Mouse (Mus musculus) myocyte (in vitro differentiated cells): ENCODE data around the gene Rgs14. TPM values are rescaled to one million over a fixed set of nuclear protein-coding genes. Genes with fewer than 3 reads are reported as not detected.

Experiments
- H3K27me3 ChIP-seq: one replicate; pipeline ENCODE4 v1.6.1; 2011; ENCODE audit not compliant: control insufficient read depth, insufficient read depth, insufficient read length
- H3K36me3 ChIP-seq: one replicate; pipeline ENCODE4 v1.6.1; 2011; ENCODE audit not compliant: control insufficient read depth, insufficient read depth
- H3K4me2 ChIP-seq: one replicate; pipeline ENCODE4 v1.6.1; 2011; ENCODE audit warnings: low read depth, control low read depth
- H3K4me3 ChIP-seq: one replicate; pipeline ENCODE4 v1.5.1; 2011; ENCODE audit warnings: mild to moderate bottlenecking, control low read depth, moderate library complexity
- H3K79me2 ChIP-seq: one replicate; pipeline ENCODE4 v1.6.1; 2011; ENCODE audit not compliant: control insufficient read depth, insufficient read depth
- H3ac ChIP-seq: one replicate; pipeline ENCODE4 v1.6.1; 2011; ENCODE audit not compliant: control insufficient read depth, insufficient read length
- CEBPB ChIP-seq: IDR thresholded peaks from 2 replicates; pipeline ENCODE4 v1.6.1; 2011; ENCODE audit warnings: mild to moderate bottlenecking, moderate library complexity; ENCODE audit not compliant: poor library complexity, insufficient read depth, severe bottlenecking
- E2F4 ChIP-seq: IDR thresholded peaks from one replicate; pipeline ENCODE4 v1.6.1; 2011; ENCODE audit warnings: mild to moderate bottlenecking, control low read depth, moderate library complexity; ENCODE audit not compliant: insufficient read depth
- MAX ChIP-seq: IDR thresholded peaks from one replicate; pipeline ENCODE4 v1.6.1; 2011; ENCODE audit warnings: low read depth, mild to moderate bottlenecking, control low read depth
- MYOD1 ChIP-seq, 3 experiments: IDR thresholded peaks; one replicate each; pipeline ENCODE4 v1.6.1; 2011; ENCODE audit warnings: control low read depth in 2 of 3, low read depth in 2 of 3, mild to moderate bottlenecking in 2 of 3, moderate library complexity in 1 of 3; ENCODE audit not compliant: insufficient read length in 2 of 3, control insufficient read depth in 1 of 3
- MYOG ChIP-seq, 3 experiments: IDR thresholded peaks; one replicate each; pipeline ENCODE4 v1.6.1; 2011; ENCODE audit warnings: control low read depth in 2 of 3, low read depth in 2 of 3, mild to moderate bottlenecking in 2 of 3; ENCODE audit not compliant: insufficient read length in 2 of 3, control insufficient read depth in 1 of 3, insufficient read depth in 1 of 3
- POLR2A ChIP-seq: IDR thresholded peaks from one replicate; pipeline ENCODE4 v1.6.1; 2011; ENCODE audit warnings: low read depth, mild to moderate bottlenecking, control low read depth, moderate library complexity; ENCODE audit not compliant: insufficient read length
- POLR2AphosphoS2 ChIP-seq: IDR thresholded peaks from one replicate; pipeline ENCODE4 v1.6.1; 2011; ENCODE audit warnings: low read depth, control low read depth; ENCODE audit not compliant: insufficient read length
- REST ChIP-seq: IDR thresholded peaks from one replicate; pipeline ENCODE4 v1.6.1; 2011; ENCODE audit warnings: mild to moderate bottlenecking, control low read depth, moderate library complexity; ENCODE audit not compliant: insufficient read depth, insufficient read length
- SRF ChIP-seq: IDR thresholded peaks from one replicate; pipeline ENCODE4 v1.6.1; 2011; ENCODE audit warnings: low read depth; ENCODE audit not compliant: control insufficient read depth, insufficient read length
- TCF12 ChIP-seq: IDR thresholded peaks from one replicate; pipeline ENCODE4 v1.6.1; 2011; ENCODE audit warnings: mild to moderate bottlenecking, control low read depth; ENCODE audit not compliant: poor library complexity, insufficient read depth, severe bottlenecking
- TCF3 ChIP-seq: IDR thresholded peaks from one replicate; pipeline ENCODE4 v1.6.1; 2011; ENCODE audit warnings: low read depth, control low read depth; ENCODE audit not compliant: insufficient read length
- USF1 ChIP-seq: IDR thresholded peaks from one replicate; pipeline ENCODE4 v1.6.1; 2011; ENCODE audit warnings: low read depth, mild to moderate bottlenecking, control low read depth, moderate library complexity
- polyA plus RNA-seq: library from polyadenylated mRNA; unstranded; fragments of >200 nt; fragmentation: generic; extraction: Trizol; gene quantifications from one replicate; pipeline ENCODE4 v1.2.1, GENCODE M21; 2012; ENCODE audit warnings: missing spikeins

The Rgs14 gene
- polyA plus RNA-seq, 1 experiment, result 2.3 TPM

DNA sequence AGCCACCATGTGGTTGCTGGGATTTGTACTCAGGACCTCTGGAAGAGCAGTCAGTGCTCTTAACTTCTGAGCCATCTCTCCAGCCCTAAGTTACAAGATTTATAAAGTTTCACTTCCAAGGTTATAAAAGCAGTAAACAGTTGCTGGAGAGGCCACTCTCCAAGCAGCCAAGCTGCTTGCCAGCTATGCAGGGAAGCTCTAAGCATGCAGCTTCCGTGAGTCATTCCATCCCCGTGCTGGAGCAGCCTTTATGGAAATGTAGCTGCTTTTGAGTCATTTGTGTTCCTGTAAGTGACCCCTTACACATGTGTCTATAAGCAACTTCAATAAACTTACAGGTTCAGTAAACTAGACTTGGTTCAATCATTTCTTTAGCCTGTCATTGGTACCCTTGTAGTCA lies 61.0 kb downstream of the Rgs14 start:
- Histone ChIP-seq H3K4me2 (no peak overlapping the region), H3K36me3 (no peaks in the 10 kb centered on the region), H3K27me3 (peaks cover 12% of the 10 kb centered on the region), H3K79me2 (no peaks in the 10 kb centered on the region), H3ac (no peak overlapping the region), H3K4me3 (no peak overlapping the region)
- no peak for TF ChIP-seq E2F4
- no peak for TF ChIP-seq SRF
- TF ChIP-seq POLR2A, result no peak
- TF ChIP-seq POLR2AphosphoS2, result no peak
- TF ChIP-seq TCF3, result no peak
- no peak for TF ChIP-seq REST
- TF ChIP-seq MYOD1 (IDR thresholded peaks at IDR 0.05; ENCODE audit: control insufficient read depth in 1 of 3, insufficient read length in 2 of 3, low read depth in 2 of 3), result no peak
- TF ChIP-seq TCF12, result no peak
- no peak for TF ChIP-seq MAX
- no peak for TF ChIP-seq MYOG (IDR thresholded peaks at IDR 0.05; ENCODE audit: control insufficient read depth in 1 of 3, insufficient read depth in 1 of 3, insufficient read length in 2 of 3, low read depth in 2 of 3)
- TF ChIP-seq USF1, result no peak
- TF ChIP-seq CEBPB, result no peak

DNA sequence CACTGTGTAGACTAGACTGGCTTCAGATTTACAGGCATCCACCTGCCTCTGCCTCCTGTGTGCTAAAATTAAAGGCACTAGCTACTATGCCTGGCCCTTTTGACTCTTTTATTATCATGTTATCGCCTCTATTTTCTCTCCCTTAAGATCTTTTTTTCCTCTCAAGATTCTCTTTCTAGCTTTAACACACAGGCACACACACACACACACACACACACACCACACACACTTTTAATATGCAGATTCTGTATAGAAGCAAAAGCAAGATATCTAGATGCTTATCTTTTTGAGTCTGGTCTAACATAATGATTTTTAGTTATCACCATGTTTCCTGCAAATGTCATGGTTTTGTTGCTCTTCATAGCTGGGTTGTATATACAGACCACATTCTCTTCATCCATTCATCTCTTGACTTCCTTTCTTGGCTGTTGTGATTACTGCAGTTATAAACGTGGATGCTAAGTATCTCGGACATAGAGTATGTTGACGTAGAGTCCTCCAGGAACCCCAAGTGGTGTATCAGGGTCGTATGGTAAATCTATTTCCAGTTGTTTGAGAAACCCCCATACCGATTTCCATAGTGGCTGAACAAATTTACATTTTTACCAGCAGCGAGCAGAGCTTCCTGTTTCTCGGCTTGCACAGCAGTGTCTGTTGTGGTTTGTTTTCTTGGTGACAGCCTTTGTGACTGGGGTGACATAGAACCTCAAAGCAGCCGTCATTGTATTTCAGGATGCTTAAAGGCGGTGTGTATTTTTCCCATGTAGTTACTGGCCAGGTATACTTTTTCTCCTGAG lies 62.6 kb downstream of the Rgs14 start:
- TF ChIP-seq SRF (no peak), MYOD1 (IDR thresholded peaks at IDR 0.05; ENCODE audit: control insufficient read depth in 1 of 3, insufficient read length in 2 of 3, low read depth in 2 of 3) (no peak), MYOG (IDR thresholded peaks at IDR 0.05; ENCODE audit: control insufficient read depth in 1 of 3, insufficient read depth in 1 of 3, insufficient read length in 2 of 3, low read depth in 2 of 3) (no peak)
- no peaks in the 10 kb centered on the region for H3K36me3 ChIP-seq
- no peaks in the 10 kb centered on the region for H3K79me2 ChIP-seq
- H3K4me3 ChIP-seq, result no peak overlapping the region
- no peak overlapping the region for H3ac ChIP-seq
- H3K27me3 ChIP-seq, result peaks cover 2% of the 10 kb centered on the region
- no peak overlapping the region for H3K4me2 ChIP-seq

Other genes with a start within 250 kb of the Rgs14 start
- not detected for gene Gm17617, start 236.2 kb upstream of the Rgs14 start, polyA plus RNA-seq
- 6.6 TPM for gene Fgfr4, start 217.1 kb upstream of the Rgs14 start, polyA plus RNA-seq
- gene Nsd1, start 159.9 kb upstream of the Rgs14 start, polyA plus RNA-seq, result 10.2 TPM
- gene Prelid1, start 49.2 kb upstream of the Rgs14 start, polyA plus RNA-seq, result 365 TPM
- gene Rab24, start 47.8 kb upstream of the Rgs14 start, polyA plus RNA-seq, result 59.8 TPM
- gene Mxd3, start 39.9 kb upstream of the Rgs14 start, polyA plus RNA-seq, result 17.0 TPM
- 84.7 TPM for gene Lman2, start 6.9 kb upstream of the Rgs14 start, polyA plus RNA-seq
- 0.04 TPM for gene Slc34a1, start 28.5 kb downstream of the Rgs14 start, polyA plus RNA-seq
- gene Pfn3, start 45.5 kb downstream of the Rgs14 start, polyA plus RNA-seq, result not detected
- gene F12, start 57.1 kb downstream of the Rgs14 start, polyA plus RNA-seq, result not detected
- 29.1 TPM for gene Grk6, start 75.3 kb downstream of the Rgs14 start, polyA plus RNA-seq
- 5.1 TPM for gene Prr7, start 94.5 kb downstream of the Rgs14 start, polyA plus RNA-seq
- gene Dbn1, start 118.4 kb downstream of the Rgs14 start, polyA plus RNA-seq, result 165 TPM
- gene Pdlim7, start 143.9 kb downstream of the Rgs14 start, polyA plus RNA-seq, result 553 TPM
- 1.00 TPM for gene Dok3, start 159.6 kb downstream of the Rgs14 start, polyA plus RNA-seq
- gene Ddx41, start 166.9 kb downstream of the Rgs14 start, polyA plus RNA-seq, result 33.3 TPM
- 13.5 TPM for gene Fam193b, start 201.4 kb downstream of the Rgs14 start, polyA plus RNA-seq
- 200 TPM for gene Tmed9, start 204.0 kb downstream of the Rgs14 start, polyA plus RNA-seq
- gene B4galt7, start 230.2 kb downstream of the Rgs14 start, polyA plus RNA-seq, result 23.1 TPM